Mouse (Mus musculus) layer of hippocampus, postnatal 36 days (tissue): ENCODE results near the gene Nr1h4. TPM values are rescaled to one million over a fixed set of nuclear protein-coding genes. Genes with fewer than 3 reads are reported as not detected.

Experiments
- DNase-seq, 2 experiments: peaks; one replicate each; pipeline ENCODE4 v3.0.0; 2022
- total RNA-seq, 2 experiments: library from RNA; stranded (reverse); gene quantifications; 2 replicates each; pipeline ENCODE4 v1.2.3; 2021

The Nr1h4 gene
- total RNA-seq, 2 experiments from 2014 or later: 0.22 TPM; not detected in 1

- DNase-seq: no peak
Measured at GRCm38 (mm10) chr10:89521790-89522431, 11.5 kb downstream of the Nr1h4 start.

GRCm38 (mm10) chr10:89520381-89520780 is 13.0 kb downstream of the Nr1h4 start:
- DNase-seq: no peak

GRCm38 (mm10) chr10:89519226-89519625 is 14.2 kb downstream of the Nr1h4 start:
- no peak for DNase-seq

DNA sequence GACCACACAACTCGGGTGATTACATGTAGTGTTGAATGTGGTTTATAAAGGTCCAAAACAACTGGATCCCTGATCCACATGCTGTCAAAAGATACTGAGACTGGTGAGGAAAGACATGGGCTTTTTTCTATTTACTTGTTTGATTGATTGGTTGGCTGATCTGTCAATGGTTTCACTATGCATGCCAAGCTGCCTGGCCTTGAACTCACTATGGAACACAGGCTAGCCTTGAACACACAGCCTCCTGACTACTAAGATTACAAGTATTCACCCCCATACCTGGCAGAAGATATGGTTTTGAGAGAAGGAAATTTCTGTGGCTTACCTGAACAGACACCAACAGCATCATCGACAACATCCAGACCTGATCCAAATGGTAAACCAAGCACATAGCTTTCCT is 15.0 kb downstream of the Nr1h4 start:
- DNase-seq: no peak

DNA sequence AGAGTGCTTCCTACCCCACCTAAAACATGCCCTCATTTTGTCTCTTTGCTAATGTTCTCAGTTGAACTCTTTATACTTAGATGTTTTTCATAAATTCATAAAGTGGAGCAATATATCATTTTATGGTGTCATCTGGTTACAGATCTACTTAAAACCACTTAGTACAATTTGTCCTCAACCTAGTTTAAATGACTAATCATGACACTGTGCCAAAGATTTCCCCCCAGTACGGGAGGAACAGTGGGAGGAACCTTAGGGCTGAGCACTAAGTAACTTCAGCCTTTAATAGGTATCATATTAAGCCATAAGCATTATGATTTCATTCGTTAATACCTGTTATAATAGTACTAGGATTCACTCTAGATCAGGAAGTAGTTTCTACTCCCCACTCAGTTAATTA is 17.6 kb downstream of the Nr1h4 start:
- DNase-seq: no peak

GRCm38 (mm10) chr10:89512562-89512961 is 20.8 kb downstream of the Nr1h4 start:
- DNase-seq: no peak

GRCm38 (mm10) chr10:89510547-89510946 is 22.8 kb downstream of the Nr1h4 start:
- no peak for DNase-seq

DNA sequence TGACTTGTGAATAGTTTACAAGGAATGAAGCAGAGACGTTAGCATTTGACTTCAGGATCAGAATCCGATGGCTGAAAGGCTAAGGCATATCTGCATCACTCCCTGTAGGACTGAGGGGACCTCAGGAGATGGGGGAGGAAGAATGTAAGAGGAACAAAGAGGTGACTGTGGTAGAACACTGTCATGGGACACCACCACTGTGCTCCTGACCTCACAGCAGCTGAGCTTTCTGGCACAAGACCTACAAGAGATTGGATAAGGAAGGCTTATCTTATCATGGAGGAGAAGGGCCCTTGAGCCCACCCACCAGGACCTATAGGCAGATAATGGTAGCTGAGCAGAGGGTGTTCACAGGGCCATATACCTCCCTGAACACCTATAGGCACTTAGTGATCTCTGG is 24.8 kb downstream of the Nr1h4 start:
- no peak for DNase-seq

GRCm38 (mm10) chr10:89506479-89506878 is 26.9 kb downstream of the Nr1h4 start:
- no peak for DNase-seq

DNA sequence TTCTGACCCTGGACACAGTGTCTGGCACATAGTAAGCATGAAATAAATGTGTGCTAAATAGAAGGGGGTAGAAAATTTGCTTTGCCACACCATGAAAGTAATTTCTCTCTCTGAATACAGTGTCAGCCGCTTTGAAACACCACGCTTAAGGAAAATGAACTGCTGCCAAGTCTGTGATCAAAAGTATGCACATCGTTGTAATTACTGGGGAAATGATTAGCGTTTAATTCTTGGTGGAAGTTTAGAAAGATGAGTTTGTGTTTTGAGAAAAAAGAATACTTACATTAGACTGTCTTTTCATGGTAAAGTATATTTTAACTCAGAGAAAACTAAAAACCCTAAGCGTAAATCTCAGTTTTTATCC is 27.8 kb downstream of the Nr1h4 start:
- no peak for DNase-seq

DNA sequence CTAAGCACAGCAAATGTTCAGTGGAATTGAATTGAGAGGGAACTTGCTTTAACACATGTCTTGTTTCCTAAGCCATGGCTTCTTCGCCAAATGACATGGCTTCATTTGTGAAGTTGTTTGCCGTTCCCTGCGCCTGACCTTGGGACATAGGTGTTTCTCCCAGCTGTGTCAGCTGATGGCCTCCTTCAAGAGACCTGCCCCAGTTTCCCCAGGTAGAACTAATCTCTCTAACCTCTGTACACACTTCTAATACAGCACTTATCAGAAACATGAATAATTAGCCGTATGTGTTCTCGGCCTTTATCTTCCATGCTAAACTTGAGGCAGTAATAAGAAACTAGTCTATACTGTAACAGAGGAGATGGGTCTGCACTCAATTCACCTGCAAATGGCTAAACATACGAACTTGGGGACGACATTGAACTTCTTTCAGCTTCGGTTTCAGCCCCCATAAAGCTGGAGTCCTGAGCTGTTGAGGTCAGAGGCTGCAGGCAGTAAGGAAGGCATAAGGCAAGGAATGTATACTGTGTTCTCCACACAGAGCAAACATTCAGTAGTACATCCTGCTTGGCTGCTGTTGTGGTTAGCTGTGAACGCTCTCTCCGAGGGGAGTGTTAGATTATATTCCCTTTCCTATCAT is 28.3 kb downstream of the Nr1h4 start:
- no peak for DNase-seq

DNA sequence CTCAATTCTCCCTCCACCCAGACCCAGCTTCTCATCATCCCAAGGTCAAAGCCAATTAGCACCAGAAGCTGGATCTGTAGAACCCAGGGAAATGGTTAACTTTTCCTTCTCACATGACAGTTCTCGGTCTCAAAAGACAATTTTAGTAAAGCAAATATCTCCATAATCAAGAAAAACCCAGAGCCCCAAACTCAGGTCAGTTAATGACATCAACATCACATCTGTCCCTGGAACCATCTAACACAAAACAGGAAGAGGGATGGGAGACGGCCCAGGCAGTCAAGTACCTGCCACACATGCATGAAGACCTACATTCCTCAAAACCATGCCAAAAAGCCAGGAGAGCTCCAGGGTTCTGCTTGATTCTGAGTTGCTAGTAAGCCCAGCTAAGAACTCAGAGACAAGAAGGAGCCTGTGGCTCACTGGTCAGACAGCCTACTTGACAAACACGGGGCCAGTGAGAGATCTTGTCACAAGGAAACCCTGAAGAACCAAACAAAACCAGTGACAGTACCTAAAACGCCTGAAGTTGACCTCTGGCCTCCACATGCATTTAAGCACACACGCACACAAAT is 30.3 kb downstream of the Nr1h4 start:
- DNase-seq: no peak

DNA sequence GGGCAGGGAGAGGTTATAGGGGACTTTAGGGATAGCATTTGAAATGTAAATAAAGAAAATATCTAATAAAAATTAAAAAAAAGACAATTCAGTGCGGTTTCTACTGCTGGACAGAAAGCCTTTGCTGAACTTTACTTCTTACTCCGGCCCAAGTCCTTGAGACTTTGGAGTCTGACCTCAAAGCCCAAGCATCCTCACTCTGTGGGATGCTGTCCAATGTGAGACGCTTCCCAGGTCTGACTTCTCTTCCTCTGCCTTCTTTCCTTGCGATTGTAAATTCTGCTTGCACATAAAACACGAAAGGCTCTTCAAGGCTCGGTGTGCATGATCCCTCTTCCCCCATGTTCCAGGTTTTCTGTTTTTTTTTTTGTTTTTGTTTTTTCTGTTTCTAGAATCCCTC is 31.5 kb downstream of the Nr1h4 start:
- no peak for DNase-seq

DNA sequence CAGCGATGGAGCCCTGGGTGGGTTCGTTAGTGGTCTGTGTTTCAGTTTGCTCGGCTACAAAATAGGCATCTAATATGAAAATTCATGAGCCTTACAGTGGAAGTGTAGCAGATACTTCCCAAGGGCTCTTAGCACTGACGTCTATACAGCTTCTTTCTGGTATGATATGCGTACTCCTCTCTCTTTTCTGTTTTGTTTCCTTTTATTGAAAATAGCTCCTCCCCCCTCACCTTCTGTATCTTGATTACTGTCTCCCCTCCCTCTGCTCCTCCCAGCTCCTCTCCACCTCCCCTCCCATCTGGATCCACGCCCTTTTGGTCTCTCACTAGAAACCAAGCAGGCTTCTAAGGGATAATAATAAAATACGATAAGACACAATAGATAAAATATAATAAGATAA is 37.8 kb downstream of the Nr1h4 start:
- DNase-seq: no peak

DNA sequence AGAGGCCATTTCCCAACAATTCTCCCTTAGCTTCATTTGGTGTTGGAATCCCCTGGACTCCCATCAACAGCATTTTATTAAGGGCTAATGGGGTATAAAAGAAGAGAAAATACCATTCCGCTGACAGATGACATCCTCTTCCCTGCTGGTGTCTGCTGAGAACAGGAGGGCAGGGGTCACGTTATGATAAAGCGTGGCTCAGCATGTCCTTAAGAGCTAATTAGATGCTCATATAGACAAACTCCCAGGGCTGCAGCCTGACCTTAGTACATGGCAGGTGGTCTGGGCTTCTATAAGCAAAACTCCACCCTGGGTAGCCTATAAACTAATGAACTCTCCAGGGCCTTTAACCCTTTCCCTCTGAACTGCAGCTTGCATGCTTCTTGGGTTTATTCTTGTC is 42.1 kb downstream of the Nr1h4 start:
- no peak for DNase-seq

- DNase-seq: no peak
Measured at GRCm38 (mm10) chr10:89490250-89490649, 43.1 kb downstream of the Nr1h4 start.

DNA sequence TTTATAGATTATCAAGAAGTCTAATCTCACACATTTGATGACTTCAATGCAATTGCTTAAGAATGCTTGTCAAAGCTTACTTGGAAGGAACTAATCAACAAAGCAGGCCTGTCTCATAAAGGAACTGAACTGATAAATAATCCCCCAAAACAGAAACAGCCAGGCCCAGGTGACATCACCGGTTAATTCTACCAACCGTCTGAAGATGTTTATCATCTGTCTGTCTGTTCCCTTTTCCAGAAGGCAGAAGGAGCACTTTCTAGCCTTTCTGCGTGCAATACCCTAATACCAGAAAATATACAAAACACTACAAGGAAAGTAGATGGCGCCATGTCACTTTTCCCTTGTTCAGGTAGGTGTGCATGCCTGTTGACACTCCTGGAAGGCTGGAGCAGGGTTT is 43.9 kb downstream of the Nr1h4 start:
- DNase-seq: no peak

DNA sequence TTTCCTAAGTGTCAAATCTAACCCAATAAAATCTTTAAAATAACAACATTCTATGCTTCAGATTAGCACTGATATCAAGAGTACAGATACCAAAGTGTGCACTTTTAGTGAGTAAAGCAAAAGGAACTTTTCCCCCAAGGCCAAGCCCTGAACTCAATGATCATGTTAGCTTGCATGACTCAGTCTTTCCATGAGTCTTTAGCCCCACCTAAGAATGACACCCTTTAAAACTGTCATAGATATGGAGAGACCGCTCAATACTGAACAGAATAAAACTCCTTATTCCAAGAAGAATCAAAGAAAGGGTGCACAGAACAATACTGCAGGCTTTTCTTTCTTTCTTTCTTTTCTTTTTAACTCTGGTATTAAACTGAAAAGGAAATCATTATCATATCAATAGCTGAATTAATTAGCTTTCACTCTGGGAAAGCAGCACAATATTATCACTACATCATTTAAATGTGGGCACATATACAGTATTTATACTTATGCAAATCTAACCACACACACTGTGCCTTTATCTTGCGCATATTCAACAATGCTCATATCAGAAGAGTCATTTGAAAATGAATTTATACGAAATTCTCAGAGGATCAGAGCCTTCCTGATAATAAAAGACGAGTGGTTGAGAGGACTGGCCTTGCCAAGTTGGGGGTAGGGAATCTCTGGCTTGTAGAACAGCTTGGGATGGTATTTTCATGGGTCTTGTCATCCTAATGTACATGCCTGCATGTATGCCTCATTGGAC is 46.2 kb downstream of the Nr1h4 start:
- DNase-seq: no peak

- DNase-seq: no peak
Measured at GRCm38 (mm10) chr10:89484907-89485306, 48.5 kb downstream of the Nr1h4 start.

DNA sequence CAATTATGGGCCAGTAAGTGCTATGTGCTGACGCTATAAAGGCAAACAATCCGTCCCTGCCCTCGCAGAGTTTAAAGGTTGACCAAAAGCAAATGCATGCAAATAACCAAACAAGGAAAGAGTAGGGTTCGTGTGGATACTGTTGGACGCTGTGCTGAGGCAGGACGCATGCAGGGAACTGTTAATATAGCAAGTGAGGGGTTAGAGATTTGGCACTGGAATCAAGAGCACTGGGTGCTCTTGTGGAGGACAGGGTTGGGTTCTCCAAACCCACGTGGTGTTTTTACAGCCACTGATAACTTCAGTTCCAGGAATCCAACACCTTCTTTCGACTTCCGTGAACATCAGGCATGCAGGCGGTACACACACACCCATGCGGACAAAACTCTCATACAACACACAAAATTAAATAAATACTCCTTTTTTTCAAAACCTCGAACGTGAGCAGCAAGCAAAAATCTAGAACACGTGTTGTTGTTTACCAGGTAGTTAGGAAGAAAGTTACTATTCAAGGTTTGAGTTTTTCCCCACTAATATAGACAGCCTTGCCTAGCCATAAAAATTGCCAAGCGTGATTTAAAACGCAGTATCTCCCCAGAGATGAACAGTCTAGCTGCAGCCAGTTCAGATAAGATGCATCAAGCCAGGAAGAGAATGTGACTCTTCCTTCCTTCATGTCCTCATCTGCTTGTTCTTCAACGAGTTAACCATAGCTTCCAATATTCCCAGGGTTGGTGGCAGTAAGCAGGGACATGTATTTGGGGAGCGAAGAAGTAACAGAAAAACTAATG is 49.4 kb downstream of the Nr1h4 start:
- DNase-seq: no peak

DNA sequence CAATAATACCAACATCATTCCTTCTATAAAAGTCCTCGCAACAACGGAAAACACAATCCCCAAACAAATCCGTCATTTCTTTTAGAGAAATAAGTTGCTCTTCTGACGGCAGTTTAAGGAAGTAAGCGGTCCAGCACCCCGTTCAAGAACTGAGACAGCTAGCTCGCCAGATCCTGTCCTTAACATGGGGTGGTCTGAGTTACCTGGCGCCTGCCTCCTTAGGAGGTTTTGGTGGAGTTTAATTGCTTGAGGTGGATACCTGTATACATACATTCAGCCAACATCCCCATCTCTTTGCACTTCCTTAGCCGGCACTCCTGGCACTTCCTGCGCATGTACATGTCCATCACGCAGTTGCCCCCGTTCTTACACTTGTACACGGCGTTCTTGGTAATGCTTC is 50.3 kb downstream of the Nr1h4 start:
- no peak for DNase-seq

DNA sequence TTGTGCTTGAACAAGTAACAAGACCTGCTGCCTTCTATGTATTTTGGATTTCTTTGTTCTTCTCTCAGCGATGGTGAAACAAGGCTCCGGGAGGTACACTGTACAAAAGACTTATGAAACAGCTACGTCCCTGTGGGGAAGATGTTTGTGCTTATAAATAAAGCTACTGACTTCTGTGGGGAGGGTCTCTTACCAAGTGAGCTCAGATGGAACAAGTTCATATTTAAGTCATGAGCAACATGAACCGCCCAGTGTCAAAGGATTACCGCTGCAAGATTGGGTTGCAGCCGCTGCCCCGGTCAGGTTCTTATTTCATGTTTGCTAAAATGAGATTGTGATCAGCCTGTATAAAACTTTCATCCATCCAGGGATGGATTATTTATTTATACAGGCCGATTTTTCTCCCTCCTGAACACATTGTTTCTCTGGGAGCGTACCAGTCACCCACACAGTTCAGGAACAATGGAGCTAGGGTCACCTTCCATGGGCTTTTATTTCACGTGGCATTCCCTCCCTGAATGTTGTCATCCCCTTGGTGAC is 51.2 kb downstream of the Nr1h4 start:
- DNase-seq: no peak

DNA sequence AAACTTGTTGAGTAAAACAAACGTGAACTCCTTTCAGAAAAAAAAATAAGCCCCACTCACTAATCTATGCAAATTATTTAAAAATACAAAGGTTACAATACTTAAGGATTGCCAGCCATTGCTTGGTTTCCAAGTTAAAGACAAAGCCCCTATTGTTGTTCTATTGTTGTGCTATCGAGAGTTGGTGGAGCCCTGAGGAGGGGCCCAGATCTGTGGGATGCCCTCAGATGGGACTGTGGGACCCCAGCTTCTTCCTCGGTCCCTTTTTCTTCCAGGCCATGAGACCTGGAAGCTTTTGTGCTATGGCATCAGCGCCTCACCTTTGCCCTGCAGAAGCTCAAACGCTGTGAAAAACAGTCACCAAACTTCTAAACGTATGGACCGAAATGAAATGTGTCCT is 51.7 kb downstream of the Nr1h4 start:
- DNase-seq: no peak
